Mouse (Mus musculus) thymus, adult 2 months (tissue): ENCODE data around the gene Wnt10b.

Source experiments
- CTCF ChIP-seq: fragments of 200-500 bp; IDR thresholded peaks from 2 replicates; pipeline ENCODE4 v1.5.1; 2012; ENCODE audit warnings: mild to moderate bottlenecking, control low read depth, low read length, moderate library complexity, borderline replicate concordance; ENCODE audit not compliant: control insufficient read depth, poor library complexity, insufficient read depth; ENCODE audit errors: extremely low read depth
- POLR2A ChIP-seq: fragments of 200-500 bp; IDR thresholded peaks from 2 replicates; pipeline ENCODE4 v1.6.1; 2012; ENCODE audit warnings: mild to moderate bottlenecking, low read length, control low read depth, moderate library complexity; ENCODE audit not compliant: control insufficient read depth, poor library complexity, insufficient read depth; ENCODE audit errors: extremely low read depth

DNA sequence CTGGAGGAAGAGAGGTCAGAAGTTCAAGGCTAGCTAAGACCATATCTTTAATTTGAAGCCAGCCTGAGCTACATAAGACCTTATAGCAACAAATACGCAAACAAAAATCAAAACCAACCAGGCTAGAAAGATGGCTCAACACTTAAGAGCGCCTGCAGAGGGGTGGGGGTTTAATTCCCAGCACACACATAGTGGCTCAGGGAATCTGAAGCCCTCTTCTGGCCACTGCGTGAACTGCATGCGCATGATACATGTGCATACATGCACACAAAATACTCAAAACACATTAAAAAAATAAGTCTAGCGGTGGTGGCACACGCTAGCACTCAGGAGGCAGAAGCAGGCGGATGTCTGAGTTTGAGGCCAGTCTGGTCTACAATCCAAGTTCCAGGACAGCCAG is 7.8 kb upstream of the Wnt10b start:
- TF ChIP-seq CTCF (peak; percentile 28; the same call in 1 of the 2 replicates), POLR2A (no peak)
